Mouse (Mus musculus): ENCODE measurements at regions not wholly inside any gene's neighbourhood (a gene's known extent, or its start where the extent isn't known, plus 50 kb on each side); places are given as distances from the start of the nearest gene placed in this dataset.

- no peak overlapping the region for H3K27ac ChIP-seq (replicated peaks)
- H3K9ac ChIP-seq = no peak overlapping the region
- H3K4me2 ChIP-seq = no peak overlapping the region
- ATAC-seq (ENCODE audit: low FRiP score, low read depth) = no peak
- no peaks in the 10 kb centered on the region for H3K9me3 ChIP-seq
- WGBS = 59% methylated on average over 2 of the region's 2 CpGs
- no peaks in the 10 kb centered on the region for H3K4me1 ChIP-seq (replicated peaks)
- no peak overlapping the region for H3K4me3 ChIP-seq
- no peaks in the 10 kb centered on the region for H3K36me3 ChIP-seq
- H3K27me3 ChIP-seq = no peaks in the 10 kb centered on the region
These were observed 183.2 kb downstream of the Atp23 start for GRCm38 (mm10) chr10:126717961-126718360.

- ATAC-seq (ENCODE audit: low FRiP score, low read depth) = no peak
- Histone ChIP-seq H3K4me2 (no peak overlapping the region), H3K4me1 (replicated peaks) (peaks cover 13% of the 10 kb centered on the region), H3K4me3 (no peak overlapping the region), H3K27me3 (no peaks in the 10 kb centered on the region), H3K27ac (replicated peaks) (no peak overlapping the region), H3K36me3 (no peaks in the 10 kb centered on the region), H3K9me3 (no peaks in the 10 kb centered on the region), H3K9ac (no peak overlapping the region)
- 68% methylated on average over 3 of the region's 3 CpGs for WGBS
These were observed 189.4 kb downstream of the Atp23 start for GRCm38 (mm10) chr10:126711758-126712157.

- Histone ChIP-seq H3K9ac (no peak overlapping the region), H3K4me2 (no peak overlapping the region), H3K36me3 (no peaks in the 10 kb centered on the region), H3K27me3 (no peaks in the 10 kb centered on the region), H3K27ac (replicated peaks) (peak overlapping the region; percentile 14; the same call in 1 of the 2 replicates), H3K9me3 (no peaks in the 10 kb centered on the region), H3K4me1 (replicated peaks) (peaks cover 13% of the 10 kb centered on the region), H3K4me3 (no peak overlapping the region)
- ATAC-seq (ENCODE audit: low FRiP score, low read depth) = no peak
- 60% methylated on average over 14 of the region's 14 CpGs for WGBS
These were observed 191.8 kb downstream of the Atp23 start for GRCm38 (mm10) chr10:126709219-126709917.

- Histone ChIP-seq H3K4me1 (replicated peaks) (peaks cover 13% of the 10 kb centered on the region), H3K4me3 (no peak overlapping the region), H3K9me3 (no peaks in the 10 kb centered on the region), H3K4me2 (no peak overlapping the region), H3K9ac (no peak overlapping the region), H3K27ac (replicated peaks) (0 out of 2 replicates have a peak overlapping the region, but pooled peaks have one; percentile 14), H3K27me3 (no peaks in the 10 kb centered on the region), H3K36me3 (no peaks in the 10 kb centered on the region)
- ATAC-seq (ENCODE audit: low FRiP score, low read depth) = no peak
- 29% methylated on average over 4 of the region's 4 CpGs for whole genome bisulfite sequencing
These were observed 192.4 kb downstream of the Atp23 start for GRCm38 (mm10) chr10:126708730-126709129.

GRCm38 (mm10) chr10:126708215-126708614, 192.9 kb downstream of the Atp23 start:
- no peaks in the 10 kb centered on the region for H3K36me3 ChIP-seq
- no peak overlapping the region for H3K4me2 ChIP-seq
- H3K4me3 ChIP-seq = no peak overlapping the region
- no peaks in the 10 kb centered on the region for H3K9me3 ChIP-seq
- ATAC-seq (ENCODE audit: low FRiP score, low read depth) = no peak
- no peaks in the 10 kb centered on the region for H3K27me3 ChIP-seq
- H3K9ac ChIP-seq = no peak overlapping the region
- peaks cover 13% of the 10 kb centered on the region for H3K4me1 ChIP-seq (replicated peaks)
- 61% methylated on average over 4 of the region's 4 CpGs for WGBS
- no peak overlapping the region for H3K27ac ChIP-seq (replicated peaks)

GRCm38 (mm10) chr10:126697086-126697485, 204.1 kb downstream of the Atp23 start:
- no peaks in the 10 kb centered on the region for H3K4me1 ChIP-seq (replicated peaks)
- WGBS = 92% methylated on average over 10 of the region's 10 CpGs
- H3K4me3 ChIP-seq = no peak overlapping the region
- no peak overlapping the region for H3K27ac ChIP-seq (replicated peaks)
- H3K27me3 ChIP-seq = no peaks in the 10 kb centered on the region
- H3K9me3 ChIP-seq = no peaks in the 10 kb centered on the region
- no peak overlapping the region for H3K4me2 ChIP-seq
- no peak overlapping the region for H3K9ac ChIP-seq
- no peak for ATAC-seq (ENCODE audit: low FRiP score, low read depth)
- H3K36me3 ChIP-seq = no peaks in the 10 kb centered on the region

- no peaks in the 10 kb centered on the region for H3K27me3 ChIP-seq
- WGBS = 80% methylated on average over 25 of the region's 25 CpGs
- H3K4me1 ChIP-seq (replicated peaks) = no peaks in the 10 kb centered on the region
- H3K4me3 ChIP-seq = no peak overlapping the region
- no peak overlapping the region for H3K4me2 ChIP-seq
- ATAC-seq (ENCODE audit: low FRiP score, low read depth) = no peak
- no peaks in the 10 kb centered on the region for H3K9me3 ChIP-seq
- no peak overlapping the region for H3K27ac ChIP-seq (replicated peaks)
- H3K36me3 ChIP-seq = no peaks in the 10 kb centered on the region
- no peak overlapping the region for H3K9ac ChIP-seq
These were observed 210.1 kb downstream of the Atp23 start for GRCm38 (mm10) chr10:126690914-126691673.

GRCm38 (mm10) chr10:126680275-126681184, 220.6 kb downstream of the Atp23 start:
- H3K9ac ChIP-seq = no peak overlapping the region
- H3K36me3 ChIP-seq = no peaks in the 10 kb centered on the region
- no peaks in the 10 kb centered on the region for H3K27me3 ChIP-seq
- peak; percentile 51; the same call in 1 of the 2 replicates for ATAC-seq (ENCODE audit: low FRiP score, low read depth)
- H3K9me3 ChIP-seq = no peaks in the 10 kb centered on the region
- H3K4me1 ChIP-seq (replicated peaks) = peaks cover 7% of the 10 kb centered on the region
- H3K27ac ChIP-seq (replicated peaks) = no peak overlapping the region
- no peak overlapping the region for H3K4me3 ChIP-seq
- 7% methylated on average over 12 of the region's 12 CpGs for WGBS
- peak overlapping the region; percentile 21; the same call in 1 of the 2 replicates for H3K4me2 ChIP-seq

GRCm38 (mm10) chr10:126679224-126680120, 221.7 kb downstream of the Atp23 start:
- Histone ChIP-seq H3K4me2 (peak overlapping the region; percentile 53), H3K27ac (replicated peaks) (no peak overlapping the region), H3K36me3 (no peaks in the 10 kb centered on the region), H3K9ac (no peak overlapping the region), H3K27me3 (no peaks in the 10 kb centered on the region), H3K9me3 (no peaks in the 10 kb centered on the region), H3K4me3 (peak overlapping the region; percentile 26), H3K4me1 (replicated peaks) (peaks cover 7% of the 10 kb centered on the region)
- ATAC-seq (ENCODE audit: low FRiP score, low read depth) = no peak
- WGBS = 21% methylated on average over 25 of the region's 25 CpGs

- 54% methylated on average over 5 of the region's 5 CpGs for WGBS
- ATAC-seq (ENCODE audit: low FRiP score, low read depth) = no peak
- no peaks in the 10 kb centered on the region for H3K9me3 ChIP-seq
- H3K4me2 ChIP-seq = no peak overlapping the region
- H3K4me3 ChIP-seq = no peak overlapping the region
- no peaks in the 10 kb centered on the region for H3K4me1 ChIP-seq (replicated peaks)
- no peak overlapping the region for H3K9ac ChIP-seq
- no peaks in the 10 kb centered on the region for H3K36me3 ChIP-seq
- H3K27me3 ChIP-seq = no peaks in the 10 kb centered on the region
- no peak overlapping the region for H3K27ac ChIP-seq (replicated peaks)
These were observed 227.7 kb downstream of the Atp23 start for GRCm38 (mm10) chr10:126673437-126673836.
